Mouse (Mus musculus): ENCODE data around the gene Cct2. TPM values are rescaled to one million over a fixed set of nuclear protein-coding genes. Genes with fewer than 3 reads are reported as not detected.

The Cct2 gene
- polyA plus RNA-seq, 1 experiment, result 3.3 TPM

DNA sequence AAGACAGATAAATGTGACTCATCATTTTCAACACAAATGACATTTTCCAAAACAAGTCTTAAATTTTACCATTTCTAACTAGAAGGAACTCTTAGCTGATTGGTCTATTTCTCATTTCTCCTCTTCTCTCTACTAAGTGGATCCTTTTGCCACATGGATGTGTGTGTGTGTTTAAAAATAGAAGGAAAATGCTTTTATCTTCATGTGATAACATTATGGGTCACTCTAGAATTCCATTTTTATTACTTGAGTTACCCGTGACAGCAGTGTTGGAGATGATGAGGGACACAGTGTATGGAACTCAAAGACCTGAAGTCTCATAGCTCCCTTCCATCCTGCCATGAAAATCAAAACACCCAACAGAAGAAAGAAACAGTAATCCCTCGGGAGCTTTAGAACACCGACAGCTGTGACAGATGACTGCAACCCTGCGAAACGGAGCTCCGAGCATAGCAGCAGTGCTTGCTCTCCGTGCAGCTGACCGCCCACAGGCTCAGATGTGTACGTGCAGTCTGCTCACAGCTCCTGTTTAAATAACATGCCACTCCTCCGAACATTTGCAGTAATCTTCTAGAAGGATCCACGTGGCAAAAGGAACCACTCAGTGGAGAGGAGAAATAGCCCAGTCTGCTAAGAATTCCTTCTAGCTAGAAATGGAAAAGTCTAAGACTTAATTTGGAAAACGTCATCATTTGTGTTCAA lies 49.8 kb downstream of the Cct2 start:
- H3K4me3 ChIP-seq (replicated peaks), result no peak overlapping the region
- no peaks in the 10 kb centered on the region for H3K36me3 ChIP-seq (ENCODE audit: control insufficient read depth)
- no peaks in the 10 kb centered on the region; the same call in 1 of the 2 replicates for H3K27me3 ChIP-seq (ENCODE audit: control insufficient read depth)
- TF ChIP-seq GATA1 (IDR thresholded peaks at IDR 0.05; ENCODE audit: low read length) (no peak), TAL1 (IDR thresholded peaks at IDR 0.05; ENCODE audit: low read length) (no peak)
- no peaks in the 10 kb centered on the region for H3K4me1 ChIP-seq (ENCODE audit: control insufficient read depth)
- peaks cover 16% of the 10 kb centered on the region for H3K9me3 ChIP-seq (ENCODE audit: control insufficient read depth, low read length)

DNA sequence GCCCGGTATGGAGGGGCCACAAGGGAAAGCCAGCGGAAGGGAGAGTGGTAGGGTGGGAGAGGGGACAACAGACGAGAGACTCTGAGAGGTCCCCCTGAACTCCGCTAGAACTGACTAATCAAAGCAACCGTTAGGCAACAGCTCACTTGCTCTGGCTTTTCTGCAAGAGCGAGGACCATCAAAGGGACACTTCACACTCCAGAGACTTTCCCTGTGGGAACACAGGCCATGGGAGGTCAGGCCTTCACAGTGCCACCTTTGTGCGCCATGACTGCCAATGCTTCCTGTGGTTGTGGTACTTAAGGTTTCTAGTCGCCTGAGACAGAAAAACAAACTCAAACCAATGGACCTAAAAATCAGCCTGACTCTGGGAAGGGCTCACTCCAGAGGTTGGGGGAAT lies 52.6 kb downstream of the Cct2 start:
- Histone ChIP-seq H3K9me3 (ENCODE audit: control insufficient read depth, low read length) (no peaks in the 10 kb centered on the region), H3K27me3 (ENCODE audit: control insufficient read depth) (no peaks in the 10 kb centered on the region), H3K4me3 (replicated peaks) (no peak overlapping the region), H3K4me1 (ENCODE audit: control insufficient read depth) (no peaks in the 10 kb centered on the region), H3K36me3 (ENCODE audit: control insufficient read depth) (no peaks in the 10 kb centered on the region)
- no peak for TF ChIP-seq GATA1 (IDR thresholded peaks at IDR 0.05; ENCODE audit: low read length)
- no peak for TF ChIP-seq TAL1 (IDR thresholded peaks at IDR 0.05; ENCODE audit: low read length)

DNA sequence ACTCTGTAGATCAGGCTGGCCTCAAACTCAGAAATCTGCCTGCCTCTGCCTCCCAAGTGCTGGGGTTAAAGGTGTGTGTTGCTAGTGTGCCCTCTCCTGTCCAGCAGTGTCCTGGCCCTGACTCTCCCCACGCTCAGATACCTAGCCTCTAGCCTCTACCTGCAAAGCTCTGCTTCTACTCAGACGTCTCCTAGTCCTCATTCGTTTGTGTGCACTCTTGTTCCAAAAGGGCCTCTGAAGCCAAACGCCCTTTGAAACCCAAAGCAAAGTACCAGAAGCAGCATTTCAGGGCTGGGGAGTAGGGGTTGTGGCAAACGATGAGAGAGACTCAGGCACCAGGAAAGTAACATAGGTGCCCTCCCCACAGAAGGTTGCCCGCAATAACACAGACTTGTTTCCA lies 53.9 kb downstream of the Cct2 start:
- no peaks in the 10 kb centered on the region for H3K36me3 ChIP-seq (ENCODE audit: control insufficient read depth)
- H3K4me1 ChIP-seq (ENCODE audit: control insufficient read depth), result no peaks in the 10 kb centered on the region
- no peaks in the 10 kb centered on the region for H3K27me3 ChIP-seq (ENCODE audit: control insufficient read depth)
- no peak overlapping the region for H3K4me3 ChIP-seq (replicated peaks)
- no peaks in the 10 kb centered on the region for H3K9me3 ChIP-seq (ENCODE audit: control insufficient read depth, low read length)
- TF ChIP-seq GATA1 (IDR thresholded peaks at IDR 0.05; ENCODE audit: low read length) (no peak), TAL1 (IDR thresholded peaks at IDR 0.05; ENCODE audit: low read length) (no peak)

DNA sequence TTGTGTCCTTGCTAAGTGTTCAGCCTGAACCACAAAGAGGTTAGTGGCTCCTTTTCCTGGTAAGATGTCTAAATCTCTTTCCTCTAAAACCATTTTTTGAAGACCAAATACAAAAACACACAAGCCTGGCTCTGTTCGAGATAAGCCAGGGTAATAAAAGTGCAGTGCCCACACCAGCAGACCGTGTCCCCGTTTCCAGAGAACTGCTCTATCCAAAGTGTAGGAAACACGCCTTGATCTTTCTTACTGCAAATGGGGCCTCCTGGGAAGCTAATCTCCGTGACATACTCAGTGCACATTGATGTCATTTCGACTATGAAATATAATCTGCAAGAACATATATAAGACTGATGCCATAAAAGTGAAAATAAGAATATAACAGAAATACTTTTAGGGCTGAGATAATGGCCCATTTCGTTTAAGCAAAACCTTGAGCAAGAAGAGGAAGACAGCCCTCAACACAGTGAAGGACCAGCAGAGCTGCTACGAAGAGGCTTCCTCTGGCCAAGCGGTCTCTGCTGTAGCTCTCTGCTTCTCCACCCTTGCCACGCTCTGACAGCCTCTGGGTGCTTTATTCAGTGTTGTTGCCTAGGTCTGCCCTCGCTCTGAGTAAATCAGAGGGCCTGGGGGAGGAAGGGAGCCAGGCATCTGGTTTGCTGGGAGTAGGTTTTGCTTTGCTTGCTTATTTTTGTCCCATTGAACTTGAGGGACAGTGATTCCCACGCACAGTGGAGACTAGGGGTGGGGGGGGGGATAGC lies 57.7 kb downstream of the Cct2 start:
- no peaks in the 10 kb centered on the region for H3K36me3 ChIP-seq (ENCODE audit: control insufficient read depth)
- H3K4me3 ChIP-seq (replicated peaks), result no peak overlapping the region
- no peaks in the 10 kb centered on the region for H3K9me3 ChIP-seq (ENCODE audit: control insufficient read depth, low read length)
- TF ChIP-seq TAL1 (IDR thresholded peaks at IDR 0.05; ENCODE audit: low read length), result no peak
- TF ChIP-seq GATA1 (IDR thresholded peaks at IDR 0.05; ENCODE audit: low read length), result no peak
- H3K4me1 ChIP-seq (ENCODE audit: control insufficient read depth), result no peaks in the 10 kb centered on the region
- no peaks in the 10 kb centered on the region for H3K27me3 ChIP-seq (ENCODE audit: control insufficient read depth)

DNA sequence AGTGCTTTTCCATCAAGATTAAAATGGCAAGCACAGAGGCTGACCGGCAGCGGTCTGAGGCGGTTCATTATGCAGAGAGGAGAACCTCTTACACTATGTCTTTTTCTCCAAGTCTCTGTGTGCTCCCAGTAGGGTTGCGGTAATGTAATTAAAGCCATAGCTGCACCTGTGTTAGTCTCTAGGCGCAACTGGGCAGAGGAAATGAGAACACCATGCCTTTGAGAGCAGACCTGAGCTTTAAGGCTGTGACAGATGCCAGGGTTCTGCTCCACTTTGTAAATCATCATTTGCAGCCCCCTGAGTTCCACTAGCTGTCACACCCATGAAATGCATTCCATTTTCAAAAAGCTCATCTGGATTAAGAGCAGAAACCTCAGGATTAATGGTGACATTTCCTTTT lies 58.9 kb downstream of the Cct2 start:
- Histone ChIP-seq H3K4me3 (replicated peaks) (no peak overlapping the region), H3K36me3 (ENCODE audit: control insufficient read depth) (no peaks in the 10 kb centered on the region), H3K9me3 (ENCODE audit: control insufficient read depth, low read length) (no peaks in the 10 kb centered on the region), H3K4me1 (ENCODE audit: control insufficient read depth) (no peaks in the 10 kb centered on the region), H3K27me3 (ENCODE audit: control insufficient read depth) (no peaks in the 10 kb centered on the region)
- TF ChIP-seq GATA1 (IDR thresholded peaks at IDR 0.05; ENCODE audit: low read length), result no peak
- no peak for TF ChIP-seq TAL1 (IDR thresholded peaks at IDR 0.05; ENCODE audit: low read length)

Other genes starting within 250 kb of the Cct2 start
- not detected in 2 replicates for gene Myrfl, start 166.9 kb downstream of the Cct2 start, polyA plus RNA-seq (2012)
- gene Rab3ip, start 113.0 kb downstream of the Cct2 start, polyA plus RNA-seq (2012), result 1.0 and 1.8 TPM in 2 replicates
- gene Gm10271, start 91.2 kb downstream of the Cct2 start, polyA plus RNA-seq (2012), result not detected in 2 replicates
- not detected in 2 replicates for gene Best3, start 77.5 kb downstream of the Cct2 start, polyA plus RNA-seq (2012)
- not detected in 2 replicates for gene Lrrc10, start 18.5 kb downstream of the Cct2 start, polyA plus RNA-seq (2012)
- 0.26 and 0.39 TPM in 2 replicates for gene Frs2, start 84.7 kb upstream of the Cct2 start, polyA plus RNA-seq (2012)
- 24.5 and 26.4 TPM in 2 replicates for gene Yeats4, start 160.7 kb upstream of the Cct2 start, polyA plus RNA-seq (2012)
- gene 9530003J23Rik, start 174.9 kb upstream of the Cct2 start, polyA plus RNA-seq (2012), result not detected in 2 replicates
- gene Lyz2, start 218.5 kb upstream of the Cct2 start, polyA plus RNA-seq (2012), result 0.07 and 0.16 TPM in 2 replicates
- gene Lyz1, start 229.1 kb upstream of the Cct2 start, polyA plus RNA-seq (2012), result not detected in 2 replicates

All from erythroblast, embryonic 14.5 days (primary cell).